Mouse (Mus musculus) gastrocnemius, postnatal 25 days (tissue): ENCODE measurements around the gene Zkscan7. TPM values are rescaled to one million over a fixed set of nuclear protein-coding genes. Genes with fewer than 3 reads are reported as not detected.
"Not testable (repeated sequence)": the region's sequence is repeated elsewhere in the genome, so short reads cannot be mapped to it uniquely, and the experiment has no call there.

Experiments used
- DNase-seq: peaks from one replicate; pipeline ENCODE4 v3.0.0; 2022
- long read RNA-seq, 2 experiments: library from polyadenylated mRNA; stranded (forward); transcript quantifications; one replicate each; pipeline ENCODE4 v2.0.0; 2021
- total RNA-seq, 2 experiments: library from RNA; stranded (reverse); gene quantifications; 1 replicate in 1 of 2; 2 replicates in 1 of 2; pipeline ENCODE4 v1.2.3; 2021

Gene Zkscan7
- total RNA-seq: 1 to 10 TPM; 4.2 to 4.4 TPM
- long read RNA-seq, experiment 1, partial matches to known transcripts: 0 of 1 reads
- long read RNA-seq, experiment 1, other reads (novel, unspliced or antisense): 1 of 1 reads
- long read RNA-seq, experiment 2, partial matches to known transcripts: 0 of 2 reads
- long read RNA-seq, experiment 2, other reads (novel, unspliced or antisense): 2 of 2 reads

GRCm38 (mm10) chr9:122885385-122885784 lies at the start of gene Zkscan7:
Gene Zkscan7, plus strand, starts transcription at chr9:122885685.
- DNase-seq: no peak

- DNase-seq: no peak
These were observed 49.4 kb upstream of the Zkscan7 start for GRCm38 (mm10) chr9:122836126-122836525.

- no peak for DNase-seq
These were observed 48.7 kb upstream of the Zkscan7 start for GRCm38 (mm10) chr9:122836790-122837189.

- no peak for DNase-seq
These were observed 48.3 kb upstream of the Zkscan7 start for GRCm38 (mm10) chr9:122837216-122837615.

- DNase-seq: no peak
These were observed 47.8 kb upstream of the Zkscan7 start for GRCm38 (mm10) chr9:122837680-122838079.

- no peak for DNase-seq
These were observed 41.7 kb upstream of the Zkscan7 start, which contains the start of gene Gm35549 for GRCm38 (mm10) chr9:122843760-122844159. Gene Gm35549, minus strand, starts transcription at chr9:122844035.

- DNase-seq: no peak
These were observed 39.9 kb upstream of the Zkscan7 start for GRCm38 (mm10) chr9:122845621-122846020.

- DNase-seq: no peak
These were observed 39.3 kb upstream of the Zkscan7 start for GRCm38 (mm10) chr9:122846156-122846555.

- not testable (repeated sequence) for DNase-seq
These were observed 37.6 kb upstream of the Zkscan7 start for GRCm38 (mm10) chr9:122847811-122848311.

- no peak for DNase-seq
These were observed 31.0 kb upstream of the Zkscan7 start for GRCm38 (mm10) chr9:122854526-122854925.

GRCm38 (mm10) chr9:122855141-122855540 lies 30.3 kb upstream of the Zkscan7 start:
- DNase-seq: not testable (repeated sequence)

GRCm38 (mm10) chr9:122855617-122856016 lies 29.9 kb upstream of the Zkscan7 start:
- no peak for DNase-seq

- DNase-seq: no peak
These were observed 28.8 kb upstream of the Zkscan7 start for GRCm38 (mm10) chr9:122856716-122857115.

GRCm38 (mm10) chr9:122860752-122861151 lies 24.7 kb upstream of the Zkscan7 start:
- no peak for DNase-seq

- no peak for DNase-seq
These were observed 21.8 kb upstream of the Zkscan7 start for GRCm38 (mm10) chr9:122863731-122864130.

GRCm38 (mm10) chr9:122864848-122865247 lies 20.6 kb upstream of the Zkscan7 start:
- no peak for DNase-seq

- DNase-seq: peak; percentile 78
These were observed 19.8 kb upstream of the Zkscan7 start, which contains the start of gene Zfp445 for GRCm38 (mm10) chr9:122865697-122866166. Gene Zfp445, minus strand, starts transcription at chr9:122866006.

- no peak for DNase-seq
These were observed 19.3 kb upstream of the Zkscan7 start for GRCm38 (mm10) chr9:122866192-122866591.

- no peak for DNase-seq
These were observed 12.9 kb upstream of the Zkscan7 start for GRCm38 (mm10) chr9:122872595-122872994.

GRCm38 (mm10) chr9:122874653-122875052 lies 10.8 kb upstream of the Zkscan7 start:
- no peak for DNase-seq

GRCm38 (mm10) chr9:122875145-122875544 lies 10.3 kb upstream of the Zkscan7 start:
- DNase-seq: no peak

- peak; percentile 34 for DNase-seq
These were observed 1.1 kb downstream of the Zkscan7 start for GRCm38 (mm10) chr9:122886372-122887179.

GRCm38 (mm10) chr9:122901047-122901446 lies 15.6 kb downstream of the Zkscan7 start:
- no peak for DNase-seq
